Mouse (Mus musculus) Patski (cell line): ENCODE results near the gene Med11. TPM values are rescaled to one million over a fixed set of nuclear protein-coding genes. Genes with fewer than 3 reads are reported as not detected.
A peak's percentile ranks its signal among the peaks of the same experiment; 100 is the strongest.
"Not testable (repeated sequence)": the region's sequence is repeated elsewhere in the genome, so short reads cannot be mapped to it uniquely, and the experiment has no call there.

Experiments used
- ATAC-seq: fragments of 100-300 bp; one replicate; pipeline ENCODE4 v1.8.0; 2021
- CTCF ChIA-PET: fragments of 350-600 bp; sonication (Branson Sonifier 250); formaldehyde crosslinking; loops from one replicate; lab custom pipeline; 2022; ENCODE audit warnings: inconsistent platforms; lab: Charles Lee
- POLR2A ChIA-PET: fragments of 350-600 bp; sonication (Branson Sonifier 250); formaldehyde crosslinking; loops from one replicate; lab custom pipeline; 2022; ENCODE audit warnings: antibody characterized with exemption, inconsistent platforms; lab: Charles Lee
- DNase-seq: peaks from one replicate; pipeline ENCODE4 v3.0.0-alpha.2; 2011; ENCODE audit warnings: low read depth, low spot score
- H3K27me3 ChIP-seq: fragments of 371-371 bp; one replicate; pipeline ENCODE4 v1.5.1; 2021
- CTCF ChIP-seq: fragments of 100-300 bp; IDR thresholded peaks from one replicate; pipeline ENCODE4 v1.5.1; 2021
- in situ Hi-C: fragments of 300-500 bp; cut with MboI; formaldehyde crosslinking; loops from 3 replicates; pipeline ENCODE4 v1.11.1; 2018; ENCODE audit warnings: low pct_unique_long_range_greater_than_20kb, mixed read lengths
- polyA plus RNA-seq: library from polyadenylated mRNA; unstranded; gene quantifications from one replicate; pipeline ENCODE4 v1.2.3, GENCODE M21; 2021

The Med11 gene
- polyA plus RNA-seq, 1 experiment from 2014 or later: 41.3 TPM

- ChIA-PET CTCF (no interaction called here), POLR2A (no interaction called here)
- TF ChIP-seq CTCF: no peak
- no peaks in the 10 kb centered on the region for H3K27me3 ChIP-seq
- in situ Hi-C loops: no loop called here
- ATAC-seq (no peak), DNase-seq (no peak)
Observed at GRCm38 (mm10) chr11:70465824-70466223, 14.1 kb downstream of the Med11 start.

DNA sequence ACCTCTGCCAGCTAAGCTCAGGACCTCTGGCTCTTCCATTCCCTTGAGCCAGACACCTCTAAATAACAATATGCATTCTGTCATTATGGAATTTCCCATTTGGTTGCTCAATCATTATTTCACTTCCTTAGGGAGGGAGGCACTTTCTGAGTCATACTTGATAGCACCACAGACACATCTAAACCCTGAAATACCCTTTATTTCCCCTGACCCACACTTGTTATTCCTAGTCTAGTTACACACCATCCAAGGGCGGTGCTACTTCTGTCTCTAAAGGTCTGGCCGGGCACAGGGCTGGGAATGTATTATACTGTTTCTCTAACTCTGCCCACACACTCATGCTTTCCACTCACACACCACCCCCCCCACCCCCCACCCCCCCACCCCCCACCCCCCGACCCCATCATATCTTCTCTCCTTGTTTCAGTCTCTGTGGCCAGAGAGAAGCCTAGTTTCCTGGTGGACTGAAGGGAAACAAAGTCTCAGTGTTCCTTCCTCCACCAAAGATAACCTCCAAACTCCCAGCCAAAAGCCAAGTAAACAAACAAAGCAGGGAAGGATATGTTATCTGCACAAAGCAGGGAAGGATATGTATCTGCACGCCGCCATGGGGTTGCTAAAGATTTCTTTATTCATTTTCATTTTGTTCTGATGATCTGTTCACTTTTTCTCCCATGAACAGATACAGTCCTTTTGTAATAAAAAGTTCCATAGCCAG, 16.3 kb downstream of the Med11 start:
- in situ Hi-C loops: no loop called here
- H3K27me3 ChIP-seq: no peaks in the 10 kb centered on the region
- POLR2A ChIA-PET: no interaction called here
- TF ChIP-seq CTCF: no peak
- no peak for ATAC-seq
- CTCF ChIA-PET: interaction anchor here (1.1 kb wide), 2 partner anchors 15 to 16 kb away, joined by 3 read pairs; partner anchors contain the start of gene Med11
- peak; percentile 73 for DNase-seq

- DNase-seq (no peak), ATAC-seq (no peak)
- ChIA-PET POLR2A (no interaction called here), CTCF (interaction anchor here (1.5 kb wide), 1 partner anchor 30 kb away, joined by 4 read pairs; no protein-coding TSS in a partner anchor)
- no peak for TF ChIP-seq CTCF
- H3K27me3 ChIP-seq: no peaks in the 10 kb centered on the region
- in situ Hi-C loops: no loop called here
Observed at GRCm38 (mm10) chr11:70469764-70470163, 18.0 kb downstream of the Med11 start.

DNA sequence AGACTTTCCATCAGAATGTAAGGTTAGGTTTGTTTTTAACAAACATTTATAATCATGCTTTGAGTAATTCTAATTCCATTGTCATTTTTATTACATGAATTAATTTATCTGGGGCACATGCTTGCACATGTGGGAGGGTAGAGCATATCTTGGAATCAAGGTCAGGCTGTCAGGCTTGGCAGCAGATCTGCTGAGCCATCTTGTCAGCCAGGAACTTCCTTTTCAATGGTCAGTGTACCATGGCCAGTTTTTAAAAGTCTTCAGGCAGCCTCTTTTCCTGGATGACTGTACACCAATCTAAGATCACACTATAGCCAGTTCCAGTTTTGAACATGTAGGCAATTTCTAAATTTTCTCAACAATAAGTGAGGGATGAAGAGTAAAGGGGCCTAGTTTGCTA, 21.0 kb downstream of the Med11 start:
- ATAC-seq (no peak), DNase-seq (no peak)
- ChIA-PET POLR2A (no interaction called here), CTCF (no interaction called here)
- H3K27me3 ChIP-seq: no peaks in the 10 kb centered on the region
- no peak for TF ChIP-seq CTCF
- in situ Hi-C loops: no loop called here

GRCm38 (mm10) chr11:70473291-70473690, 21.6 kb downstream of the Med11 start:
- DNase-seq, ATAC-seq, CTCF ChIA-PET, POLR2A ChIA-PET, H3K27me3 ChIP-seq, in situ Hi-C loops: not testable (repeated sequence)

- no peak for TF ChIP-seq CTCF
- in situ Hi-C loops: no loop called here
- no peaks in the 10 kb centered on the region for H3K27me3 ChIP-seq
- ATAC-seq (no peak), DNase-seq (no peak)
- CTCF ChIA-PET: interaction anchor here (1.0 to 1.5 kb wide), 5 partner anchors 11 to 25 kb away, joined by 3 to 4 read pairs (median 3); partner anchors contain the start of gene Med11
- POLR2A ChIA-PET: no interaction called here
Observed at GRCm38 (mm10) chr11:70474872-70475534, 23.3 kb downstream of the Med11 start.

DNA sequence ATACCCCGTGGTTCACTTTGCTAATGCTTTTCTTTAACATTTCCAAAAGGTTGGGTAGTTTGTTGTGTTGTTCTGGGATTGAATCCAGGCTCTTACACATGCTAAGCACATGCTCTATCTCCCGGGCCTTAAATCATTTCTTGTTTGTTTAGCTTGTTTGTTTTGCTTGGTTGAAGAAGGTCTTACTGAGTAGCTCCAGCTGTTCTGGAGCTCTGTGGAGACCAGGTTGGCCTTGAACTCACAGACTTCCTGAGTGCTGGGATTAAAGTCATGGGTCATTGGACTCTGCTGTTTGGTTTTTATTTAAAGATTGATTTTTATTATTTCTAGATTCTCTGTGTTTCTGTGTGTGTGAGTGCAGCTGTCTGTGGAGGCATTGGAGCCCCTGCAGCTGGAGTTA, 33.8 kb downstream of the Med11 start:
- H3K27me3 ChIP-seq: no peaks in the 10 kb centered on the region
- no peak for TF ChIP-seq CTCF
- in situ Hi-C loops: no loop called here
- ChIA-PET CTCF (interaction anchor here (0.8 to 1.3 kb wide), 2 partner anchors 10 to 15 kb away, joined by 3 read pairs; no protein-coding TSS in a partner anchor), POLR2A (no interaction called here)
- DNase-seq (no peak), ATAC-seq (no peak)

- ATAC-seq: no peak
- CTCF ChIA-PET: interaction anchor here (0.8 to 1.9 kb wide), 6 partner anchors 8 to 35 kb away, joined by 3 to 4 read pairs (median 3); no protein-coding TSS in a partner anchor
- POLR2A ChIA-PET: no interaction called here
- no peak for DNase-seq
- H3K27me3 ChIP-seq: no peaks in the 10 kb centered on the region
- in situ Hi-C loops: no loop called here
- TF ChIP-seq CTCF: no peak
Observed at GRCm38 (mm10) chr11:70487816-70488215, 36.1 kb downstream of the Med11 start.

- DNase-seq: no peak
- in situ Hi-C loops: no loop called here
- H3K27me3 ChIP-seq: no peaks in the 10 kb centered on the region
- TF ChIP-seq CTCF: no peak
- CTCF ChIA-PET: interaction anchor here (1.1 to 1.9 kb wide), 4 partner anchors 9 to 14 kb away, joined by 3 to 5 read pairs (median 4); no protein-coding TSS in a partner anchor
- no peak for ATAC-seq
- POLR2A ChIA-PET: no interaction called here
Observed at GRCm38 (mm10) chr11:70489138-70489537, 37.4 kb downstream of the Med11 start.

DNA sequence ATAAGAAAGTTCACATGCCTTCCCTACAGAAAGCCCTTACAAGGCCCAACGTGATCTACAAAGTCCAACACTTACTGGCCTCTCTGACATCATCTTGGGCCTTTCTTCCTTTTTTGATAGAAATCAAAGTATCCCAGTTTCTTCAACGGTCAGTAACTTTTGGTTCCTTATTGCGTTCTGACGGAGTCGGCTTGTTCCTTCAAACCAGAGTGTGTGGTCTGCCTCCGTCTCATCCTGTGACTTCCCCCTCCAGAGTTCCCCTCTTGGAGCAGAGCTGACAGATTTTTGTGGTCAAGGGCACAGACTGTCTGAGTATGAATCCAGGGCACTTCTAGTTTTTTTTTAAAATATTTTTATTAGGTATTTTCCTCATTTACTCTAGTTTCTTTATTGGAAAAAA, 38.0 kb downstream of the Med11 start:
- no peak for TF ChIP-seq CTCF
- in situ Hi-C loops: no loop called here
- ChIA-PET CTCF (interaction anchor here (1.1 to 1.4 kb wide), 3 partner anchors 9 to 15 kb away, joined by 3 to 5 read pairs (median 3); no protein-coding TSS in a partner anchor), POLR2A (no interaction called here)
- no peak for ATAC-seq
- no peaks in the 10 kb centered on the region for H3K27me3 ChIP-seq
- no peak for DNase-seq
